Mouse (Mus musculus): ENCODE results near the gene Zmpste24. TPM values are rescaled to one million over a fixed set of nuclear protein-coding genes. Genes with fewer than 3 reads are reported as not detected.
"Not testable (repeated sequence)": the region's sequence is repeated elsewhere in the genome, so short reads cannot be mapped to it uniquely, and the experiment has no call there.

Gene Zmpste24
- polyA plus RNA-seq, 1 experiment = 10.4 TPM

DNA sequence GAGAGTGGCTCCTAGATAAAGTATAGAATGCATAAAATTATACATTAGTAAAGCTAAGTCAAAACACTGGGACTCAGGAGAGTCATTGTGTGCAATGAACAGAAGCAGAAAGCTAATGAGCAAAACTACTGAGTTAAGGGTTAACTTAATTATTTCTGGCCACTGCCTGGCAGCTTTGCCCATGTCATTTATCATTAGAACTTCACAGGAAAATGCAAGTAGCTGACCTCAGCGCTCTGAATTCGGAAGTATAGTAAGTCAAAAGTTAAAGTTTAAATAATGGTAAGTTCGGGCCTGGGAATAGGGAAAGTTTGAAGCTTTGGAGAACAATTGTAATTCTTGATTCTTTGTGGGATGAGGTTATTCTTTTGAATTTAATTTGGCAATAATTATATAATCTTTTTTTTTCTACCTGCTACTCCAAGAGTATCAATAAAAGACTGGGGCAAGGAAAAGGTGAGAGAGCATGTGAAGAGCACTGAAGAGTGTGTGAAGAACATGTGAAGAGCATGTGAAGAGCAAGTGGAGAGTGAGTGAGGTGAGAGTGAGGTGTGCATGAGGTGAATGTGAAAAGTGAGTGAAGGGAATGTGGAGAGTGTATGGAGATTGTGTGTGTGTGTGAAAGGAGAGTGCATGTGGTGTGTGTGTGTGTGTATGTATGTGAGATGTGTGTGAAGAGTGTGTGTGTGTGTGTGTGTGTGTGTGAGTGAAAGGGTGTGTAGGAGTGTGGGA is 20.0 kb downstream of the Zmpste24 start:
- WGBS = 72% methylated on average over 3 of the region's 3 CpGs
- TF ChIP-seq CTCF (IDR thresholded peaks at IDR 0.05; ENCODE audit: extremely low read depth, insufficient read length, insufficient replicate concordance, low read depth, low read length) (no peak), POLR2A (IDR thresholded peaks at IDR 0.05; ENCODE audit: low read depth, low read length) (no peak)
- no peaks in the 10 kb centered on the region for H3K27me3 ChIP-seq (ENCODE audit: control insufficient read depth, insufficient read depth, low read length)
- H3K4me1 ChIP-seq (ENCODE audit: control insufficient read depth, insufficient read depth, insufficient read length, low read length) = no peaks in the 10 kb centered on the region
- H3K4me3 ChIP-seq (ENCODE audit: low read depth, low read length) = no peak overlapping the region
- peaks cover 35% of the 10 kb centered on the region for H3K36me3 ChIP-seq (ENCODE audit: control insufficient read depth, insufficient read depth, low read length)
- no peak overlapping the region for H3K27ac ChIP-seq (ENCODE audit: insufficient read depth, low read depth, low read length)

DNA sequence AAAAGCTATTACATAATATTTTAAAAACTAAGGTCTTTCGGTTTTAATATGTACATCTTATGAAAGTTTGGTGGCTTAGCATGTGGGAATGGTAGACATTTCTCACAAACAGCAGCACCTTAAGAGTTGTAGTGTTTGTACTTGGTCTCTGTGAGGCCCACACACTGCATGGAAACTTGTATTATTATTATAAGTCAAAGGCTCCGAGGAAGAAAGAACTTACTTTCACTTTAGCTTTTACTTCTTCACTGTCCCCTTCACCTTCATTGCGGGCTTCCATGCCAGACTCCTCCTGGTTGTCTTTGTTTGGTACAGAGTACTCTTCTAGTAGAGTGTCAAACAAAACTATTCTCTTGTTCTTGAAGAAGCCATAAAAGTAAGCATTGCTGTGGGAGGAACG is 23.8 kb downstream of the Zmpste24 start:
- no peaks in the 10 kb centered on the region for H3K27me3 ChIP-seq (ENCODE audit: control insufficient read depth, insufficient read depth, low read length)
- H3K4me1 ChIP-seq (ENCODE audit: control insufficient read depth, insufficient read depth, insufficient read length, low read length) = no peaks in the 10 kb centered on the region
- TF ChIP-seq POLR2A (IDR thresholded peaks at IDR 0.05; ENCODE audit: low read depth, low read length) (no peak), CTCF (IDR thresholded peaks at IDR 0.05; ENCODE audit: extremely low read depth, insufficient read length, insufficient replicate concordance, low read depth, low read length) (no peak)
- no peak overlapping the region for H3K4me3 ChIP-seq (ENCODE audit: low read depth, low read length)
- WGBS = 73% methylated on average over 4 of the region's 4 CpGs
- peaks cover 20% of the 10 kb centered on the region for H3K36me3 ChIP-seq (ENCODE audit: control insufficient read depth, insufficient read depth, low read length)
- H3K27ac ChIP-seq (ENCODE audit: insufficient read depth, low read depth, low read length) = no peak overlapping the region

DNA sequence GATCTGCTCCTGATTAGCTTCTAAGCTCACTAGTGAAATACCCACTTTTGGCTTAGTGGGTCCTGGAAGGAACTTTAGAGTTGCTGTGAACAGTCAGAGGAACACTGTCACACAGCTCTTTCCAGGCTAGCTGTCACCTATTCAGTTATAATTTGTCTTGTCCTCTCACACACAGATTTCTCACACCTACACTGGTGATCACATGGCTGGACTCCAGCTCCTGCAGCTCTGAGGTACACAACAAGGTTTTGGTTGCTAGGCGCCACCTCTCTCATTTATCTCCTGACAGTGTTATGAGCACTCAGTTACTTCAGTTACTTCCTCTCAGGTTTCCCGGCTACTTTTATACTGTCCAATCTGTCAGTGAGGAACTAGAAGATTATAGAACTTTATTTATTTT is 32.7 kb downstream of the Zmpste24 start:
- Histone ChIP-seq H3K27me3 (ENCODE audit: control insufficient read depth, insufficient read depth, low read length) (no peaks in the 10 kb centered on the region), H3K36me3 (ENCODE audit: control insufficient read depth, insufficient read depth, low read length) (peaks cover 29% of the 10 kb centered on the region), H3K27ac (ENCODE audit: insufficient read depth, low read depth, low read length) (no peak overlapping the region), H3K4me1 (ENCODE audit: control insufficient read depth, insufficient read depth, insufficient read length, low read length) (no peaks in the 10 kb centered on the region), H3K4me3 (ENCODE audit: low read depth, low read length) (no peak overlapping the region)
- 58% methylated on average over 2 of the region's 2 CpGs for WGBS
- no peak for TF ChIP-seq CTCF (IDR thresholded peaks at IDR 0.05; ENCODE audit: extremely low read depth, insufficient read length, insufficient replicate concordance, low read depth, low read length)
- no peak for TF ChIP-seq POLR2A (IDR thresholded peaks at IDR 0.05; ENCODE audit: low read depth, low read length)

DNA sequence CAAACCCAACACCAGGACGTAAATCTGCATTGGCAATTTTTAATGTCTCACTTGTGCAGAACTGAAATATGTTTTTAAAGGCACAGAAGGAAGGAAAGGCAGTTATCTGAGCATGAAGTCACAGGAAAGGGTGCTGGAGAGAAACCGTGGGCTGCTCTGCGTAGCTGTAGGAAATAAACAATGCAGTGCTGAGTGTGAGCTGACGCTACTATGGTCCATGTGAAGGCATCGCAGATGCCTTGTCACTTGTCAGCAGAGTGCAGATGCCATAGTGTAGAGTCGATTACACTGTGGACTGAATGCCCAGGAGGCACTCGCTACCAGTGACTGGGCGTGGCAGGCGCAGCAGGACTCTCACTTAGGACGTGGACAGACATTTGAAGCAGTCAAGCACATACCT is 38.8 kb downstream of the Zmpste24 start:
- peaks cover 17% of the 10 kb centered on the region for H3K36me3 ChIP-seq (ENCODE audit: control insufficient read depth, insufficient read depth, low read length)
- not testable (repeated sequence) for H3K27me3 ChIP-seq (ENCODE audit: control insufficient read depth, insufficient read depth, low read length); H3K4me3 ChIP-seq (ENCODE audit: low read depth, low read length); H3K27ac ChIP-seq (ENCODE audit: insufficient read depth, low read depth, low read length); H3K4me1 ChIP-seq (ENCODE audit: control insufficient read depth, insufficient read depth, insufficient read length, low read length)
- WGBS = 85% methylated on average over 10 of the region's 10 CpGs

DNA sequence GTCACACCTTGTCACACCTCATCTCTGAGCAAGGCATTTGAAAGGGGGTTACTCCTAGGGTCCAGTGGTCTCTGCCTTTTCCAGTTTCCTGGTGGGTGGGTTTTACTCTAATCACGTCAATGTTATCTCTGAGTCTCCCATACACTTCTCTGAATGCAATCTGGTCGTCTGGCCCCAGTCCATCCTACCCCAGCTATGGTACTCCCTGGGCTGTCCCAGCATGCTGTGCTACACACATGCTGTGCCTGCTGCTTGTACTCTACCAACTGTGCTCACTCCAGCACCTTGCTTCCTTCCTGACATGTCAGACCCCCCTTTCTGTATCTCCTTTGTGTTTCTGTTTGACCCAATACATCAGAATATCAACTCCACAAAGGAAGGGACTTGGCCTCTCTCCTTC is 41.0 kb downstream of the Zmpste24 start:
- H3K27me3 ChIP-seq (ENCODE audit: control insufficient read depth, insufficient read depth, low read length) = peaks cover 7% of the 10 kb centered on the region
- H3K27ac ChIP-seq (ENCODE audit: insufficient read depth, low read depth, low read length) = no peak overlapping the region
- 42% methylated on average over 2 of the region's 2 CpGs for WGBS
- no peak for TF ChIP-seq POLR2A (IDR thresholded peaks at IDR 0.05; ENCODE audit: low read depth, low read length)
- no peak for TF ChIP-seq CTCF (IDR thresholded peaks at IDR 0.05; ENCODE audit: extremely low read depth, insufficient read length, insufficient replicate concordance, low read depth, low read length)
- H3K36me3 ChIP-seq (ENCODE audit: control insufficient read depth, insufficient read depth, low read length) = peaks cover 12% of the 10 kb centered on the region
- no peak overlapping the region for H3K4me3 ChIP-seq (ENCODE audit: low read depth, low read length)
- H3K4me1 ChIP-seq (ENCODE audit: control insufficient read depth, insufficient read depth, insufficient read length, low read length) = no peaks in the 10 kb centered on the region

DNA sequence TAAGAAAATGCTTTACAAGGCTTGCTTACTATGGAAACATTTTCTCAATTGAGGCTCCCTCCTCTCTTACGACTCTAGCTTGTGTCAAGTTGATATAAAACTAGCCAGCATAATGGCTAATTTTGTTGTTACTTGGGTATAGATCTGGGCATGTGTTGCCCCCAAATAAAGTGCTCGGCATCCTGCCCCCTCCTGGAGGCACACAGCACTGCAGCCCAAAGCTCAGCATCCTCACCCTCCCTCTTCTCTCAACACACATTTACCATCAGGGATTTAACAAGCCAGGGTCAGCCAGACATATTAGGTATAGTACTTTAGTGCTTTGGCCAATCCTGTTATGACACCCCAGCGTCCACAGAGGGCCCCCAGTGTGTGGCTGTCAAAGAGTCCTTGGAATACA is 41.7 kb downstream of the Zmpste24 start:
- Histone ChIP-seq H3K27me3 (ENCODE audit: control insufficient read depth, insufficient read depth, low read length) (peaks cover 7% of the 10 kb centered on the region), H3K36me3 (ENCODE audit: control insufficient read depth, insufficient read depth, low read length) (peaks cover 11% of the 10 kb centered on the region), H3K4me1 (ENCODE audit: control insufficient read depth, insufficient read depth, insufficient read length, low read length) (no peaks in the 10 kb centered on the region), H3K27ac (ENCODE audit: insufficient read depth, low read depth, low read length) (no peak overlapping the region), H3K4me3 (ENCODE audit: low read depth, low read length) (no peak overlapping the region)
- TF ChIP-seq CTCF (IDR thresholded peaks at IDR 0.05; ENCODE audit: extremely low read depth, insufficient read length, insufficient replicate concordance, low read depth, low read length) (peak; percentile 56; the same call in 1 of the 2 replicates), POLR2A (IDR thresholded peaks at IDR 0.05; ENCODE audit: low read depth, low read length) (no peak)
- WGBS = 39% methylated on average over 3 of the region's 3 CpGs

DNA sequence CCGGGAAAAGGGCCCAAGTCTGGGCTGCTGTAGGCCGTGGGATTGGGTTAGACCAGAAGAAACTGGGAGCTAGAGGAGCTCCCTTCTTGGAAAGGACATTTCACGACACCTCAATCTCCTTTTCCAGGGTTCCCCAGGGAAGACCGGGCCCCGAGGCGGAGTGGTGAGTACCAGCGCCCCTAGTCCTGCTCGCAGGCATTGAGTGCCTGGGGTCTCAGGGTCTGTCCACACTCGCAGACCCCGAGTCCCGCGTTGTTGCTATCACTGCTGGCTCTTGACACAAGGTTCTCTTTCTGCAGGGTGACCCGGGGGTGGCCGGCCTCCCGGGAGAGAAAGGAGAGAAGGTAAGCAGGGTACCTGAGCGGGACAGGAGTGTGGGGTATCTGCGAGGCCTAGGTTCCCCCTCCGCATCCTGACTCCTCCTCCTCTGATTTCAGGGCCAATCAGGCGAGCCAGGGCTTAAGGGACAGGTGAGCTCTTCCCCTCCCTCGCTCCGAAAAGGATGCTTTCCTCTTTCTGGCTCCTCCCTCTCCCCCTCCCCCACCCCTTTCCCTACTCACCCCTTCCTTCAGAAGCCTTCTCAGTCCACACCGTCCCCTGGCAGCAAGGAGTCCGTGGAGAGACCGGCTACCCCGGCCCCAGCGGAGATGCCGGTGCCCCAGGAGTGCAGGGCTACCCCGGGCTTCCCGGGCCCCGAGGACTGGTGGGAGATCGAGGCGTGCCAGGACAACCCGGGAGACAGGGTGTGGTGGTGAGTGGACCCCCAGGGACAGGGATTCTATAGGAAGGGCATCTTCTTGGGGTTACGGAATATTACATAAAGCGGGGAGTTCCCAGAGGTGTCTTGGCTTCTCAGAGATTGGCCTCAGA is 45.4 kb downstream of the Zmpste24 start:
- H3K27ac ChIP-seq (ENCODE audit: insufficient read depth, low read depth, low read length) = no peak overlapping the region
- H3K27me3 ChIP-seq (ENCODE audit: control insufficient read depth, insufficient read depth, low read length) = peaks cover 7% of the 10 kb centered on the region
- no peak overlapping the region for H3K4me3 ChIP-seq (ENCODE audit: low read depth, low read length)
- TF ChIP-seq CTCF (IDR thresholded peaks at IDR 0.05; ENCODE audit: extremely low read depth, insufficient read length, insufficient replicate concordance, low read depth, low read length) (no peak), POLR2A (IDR thresholded peaks at IDR 0.05; ENCODE audit: low read depth, low read length) (no peak)
- no peaks in the 10 kb centered on the region for H3K36me3 ChIP-seq (ENCODE audit: control insufficient read depth, insufficient read depth, low read length)
- no peaks in the 10 kb centered on the region for H3K4me1 ChIP-seq (ENCODE audit: control insufficient read depth, insufficient read depth, insufficient read length, low read length)
- WGBS = 19% methylated on average over 35 of the region's 35 CpGs

Measured in small intestine, adult 2 months (tissue).